Mouse (Mus musculus) testis, adult 10 weeks (tissue): ENCODE data around the gene Olfr19. TPM values are rescaled to one million over a fixed set of nuclear protein-coding genes. Genes with fewer than 3 reads are reported as not detected.

ENCODE experiments used
- polyA plus RNA-seq: library from polyadenylated mRNA; stranded (reverse); fragments of 350-450 nt; fragmentation: Illumina TruSeq; extraction: RNeasy Lipid Tissue Mini Kit (QIAGEN cat#74804); gene quantifications from one replicate; pipeline ENCODE4 v1.2.3, GENCODE M21; 2014; ENCODE audit warnings: low read depth, low replicate concordance

Olfr19 gene
- polyA plus RNA-seq = 2.2 TPM

GRCm38 (mm10) chr16:16676305-16676704, at the start of gene Olfr19:
Gene Olfr19, minus strand, starts transcription at chr16:16676405.

Other genes with a start within 250 kb of the Olfr19 start
- 6.0 TPM for gene Fgd4, start 75.9 kb downstream of the Olfr19 start, polyA plus RNA-seq
- 352 TPM for gene Spag6l, start 153.1 kb upstream of the Olfr19 start, polyA plus RNA-seq
- gene Igll1, start 187.6 kb upstream of the Olfr19 start, polyA plus RNA-seq = not detected
- 22.1 TPM for gene Top3b, start 194.3 kb upstream of the Olfr19 start, polyA plus RNA-seq
- gene Vpreb1, start 194.4 kb upstream of the Olfr19 start, polyA plus RNA-seq = not detected
- gene Ppm1f, start 220.1 kb upstream of the Olfr19 start, polyA plus RNA-seq = 4.1 TPM